Mouse (Mus musculus) limb, embryonic 15.5 days (tissue): ENCODE results near the gene Esyt2. TPM values are rescaled to one million over a fixed set of nuclear protein-coding genes. Genes with fewer than 3 reads are reported as not detected.

Experiments used
- ATAC-seq: fragments of 200-750 bp; cut with Nextera tagmentation; 2 replicates; pipeline ENCODE4 v1.8.0; 2017; ENCODE audit warnings: low read depth, moderate TSS enrichment; ENCODE audit not compliant: insufficient number of reproducible peaks, low FRiP score, low TSS enrichment
- H3K27ac ChIP-seq: fragments of 300-500 bp; sonication (generic); 2 replicates; pipeline ENCODE4 v1.5.1; 2015; ENCODE audit warnings: moderate library complexity, mild to moderate bottlenecking, inconsistent platforms
- H3K27me3 ChIP-seq: fragments of 300-500 bp; sonication (generic); 2 replicates; pipeline ENCODE4 v1.6.1; 2015; ENCODE audit warnings: inconsistent platforms
- H3K36me3 ChIP-seq: fragments of 300-500 bp; sonication (generic); 2 replicates; pipeline ENCODE4 v1.6.1; 2015; ENCODE audit warnings: inconsistent platforms
- H3K4me1 ChIP-seq: fragments of 300-500 bp; sonication (generic); 2 replicates; pipeline ENCODE4 v1.6.1; 2015; ENCODE audit warnings: inconsistent platforms
- H3K4me2 ChIP-seq: fragments of 300-500 bp; sonication (generic); 2 replicates; pipeline ENCODE4 v1.6.1; 2015; ENCODE audit warnings: mild to moderate bottlenecking, inconsistent platforms
- H3K4me3 ChIP-seq: fragments of 300-500 bp; sonication (generic); 2 replicates; pipeline ENCODE4 v1.5.1; 2015; ENCODE audit warnings: mild to moderate bottlenecking, inconsistent platforms
- H3K9ac ChIP-seq: fragments of 300-500 bp; sonication (generic); 2 replicates; pipeline ENCODE4 v1.6.1; 2015; ENCODE audit warnings: inconsistent platforms
- H3K9me3 ChIP-seq: fragments of 300-500 bp; sonication (generic); 2 replicates; pipeline ENCODE4 v1.6.1; 2016; ENCODE audit warnings: inconsistent platforms
- WGBS: fragments of 180-500 bp; shearing (Covaris S2); methylation state at CpG from one replicate; pipeline ENCODE4 v1.1.7; 2015; 5-methylcytosine and 5-hydroxymethylcytosine counted together
- microRNA-seq: library from miRNA; unstranded; fragments of <30 nt; microRNA quantifications from one replicate; pipeline ENCODE4, GENCODE M21; 2016
- polyA plus RNA-seq: library from polyadenylated mRNA; unstranded; fragments of >200 nt; fragmentation: Nextera tagmentation; extraction: Ambion mirVana; gene quantifications from 2 replicates; pipeline ENCODE4 v1.2.1, GENCODE M21; 2015

The Esyt2 gene
- polyA plus RNA-seq, 1 experiment from 2014 or later: 20.7 TPM

- Histone ChIP-seq H3K9me3 (0 out of 2 replicates have a peak, but pooled peaks cover 5% of the 10 kb centered on the region), H3K4me3 (no peak overlapping the region), H3K4me2 (no peak overlapping the region), H3K4me1 (peaks cover 16% of the 10 kb centered on the region; the same call in 1 of the 2 replicates), H3K9ac (no peak overlapping the region), H3K36me3 (peaks cover 35% of the 10 kb centered on the region), H3K27me3 (no peaks in the 10 kb centered on the region), H3K27ac (no peak overlapping the region)
- 95% methylated on average over 5 of the region's 5 CpGs for WGBS
- no peak for ATAC-seq
Measured at GRCm38 (mm10) chr12:116407883-116408282, 126.9 kb downstream of the Esyt2 start.

GRCm38 (mm10) chr12:116414941-116415340, 133.9 kb downstream of the Esyt2 start:
- H3K27me3 ChIP-seq: no peaks in the 10 kb centered on the region
- H3K9me3 ChIP-seq: no peaks in the 10 kb centered on the region
- H3K9ac ChIP-seq: no peak overlapping the region
- no peak overlapping the region for H3K4me2 ChIP-seq
- no peaks in the 10 kb centered on the region for H3K4me1 ChIP-seq
- peaks cover 39% of the 10 kb centered on the region for H3K36me3 ChIP-seq
- no peak overlapping the region for H3K4me3 ChIP-seq
- WGBS: 88% methylated on average over 4 of the region's 4 CpGs
- no peak overlapping the region for H3K27ac ChIP-seq
- ATAC-seq: no peak

GRCm38 (mm10) chr12:116416514-116416913, 135.5 kb downstream of the Esyt2 start:
- 94% methylated on average over 1 of the region's 1 CpGs for WGBS
- Histone ChIP-seq H3K27ac (no peak overlapping the region), H3K9me3 (no peaks in the 10 kb centered on the region), H3K36me3 (peaks cover 35% of the 10 kb centered on the region), H3K27me3 (no peaks in the 10 kb centered on the region), H3K9ac (no peak overlapping the region), H3K4me3 (no peak overlapping the region), H3K4me2 (no peak overlapping the region), H3K4me1 (no peaks in the 10 kb centered on the region)
- no peak for ATAC-seq

GRCm38 (mm10) chr12:116421656-116422055, 140.7 kb downstream of the Esyt2 start:
- no peak overlapping the region for H3K4me2 ChIP-seq
- H3K4me3 ChIP-seq: no peak overlapping the region
- no peaks in the 10 kb centered on the region for H3K9me3 ChIP-seq
- 88% methylated on average over 2 of the region's 2 CpGs for WGBS
- no peaks in the 10 kb centered on the region for H3K4me1 ChIP-seq
- H3K36me3 ChIP-seq: peaks cover 43% of the 10 kb centered on the region
- no peaks in the 10 kb centered on the region for H3K27me3 ChIP-seq
- no peak overlapping the region for H3K27ac ChIP-seq
- no peak overlapping the region for H3K9ac ChIP-seq
- ATAC-seq: no peak

GRCm38 (mm10) chr12:116425392-116425791, 144.4 kb downstream of the Esyt2 start:
- 91% methylated on average over 2 of the region's 2 CpGs for WGBS
- H3K9me3 ChIP-seq: no peaks in the 10 kb centered on the region
- no peak overlapping the region for H3K27ac ChIP-seq
- peaks cover 54% of the 10 kb centered on the region for H3K36me3 ChIP-seq
- H3K4me1 ChIP-seq: no peaks in the 10 kb centered on the region
- H3K4me2 ChIP-seq: no peak overlapping the region
- no peak overlapping the region for H3K4me3 ChIP-seq
- no peaks in the 10 kb centered on the region for H3K27me3 ChIP-seq
- ATAC-seq: no peak
- H3K9ac ChIP-seq: no peak overlapping the region

DNA sequence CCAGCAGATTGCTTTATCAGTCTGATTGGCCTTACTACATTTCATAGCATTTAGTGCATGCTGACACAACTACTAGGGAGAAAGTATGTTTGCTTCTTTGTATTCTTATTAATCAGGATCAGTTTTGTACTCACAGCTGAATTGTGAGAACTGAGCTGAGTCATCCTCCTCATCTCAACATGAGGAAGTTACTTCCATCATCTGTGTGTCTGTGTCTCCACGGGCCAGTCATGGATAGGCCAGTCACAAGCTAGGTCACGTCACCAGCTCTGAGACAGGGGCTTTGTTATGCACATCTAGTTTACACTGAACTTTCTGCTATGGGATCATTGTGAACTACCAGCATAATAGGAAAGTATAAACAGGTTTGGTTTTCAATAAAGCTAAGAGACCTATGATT, 152.7 kb downstream of the Esyt2 start:
- no peak overlapping the region for H3K9ac ChIP-seq
- H3K27me3 ChIP-seq: no peaks in the 10 kb centered on the region
- 88% methylated on average over 2 of the region's 2 CpGs for WGBS
- H3K27ac ChIP-seq: no peak overlapping the region
- no peak overlapping the region for H3K4me2 ChIP-seq
- H3K4me3 ChIP-seq: no peak overlapping the region
- H3K4me1 ChIP-seq: no peaks in the 10 kb centered on the region
- H3K9me3 ChIP-seq: no peaks in the 10 kb centered on the region
- no peak for ATAC-seq
- H3K36me3 ChIP-seq: peaks cover 33% of the 10 kb centered on the region

GRCm38 (mm10) chr12:116435232-116435631, 154.2 kb downstream of the Esyt2 start:
- Histone ChIP-seq H3K4me1 (no peaks in the 10 kb centered on the region), H3K27ac (no peak overlapping the region), H3K9me3 (no peaks in the 10 kb centered on the region), H3K4me3 (no peak overlapping the region), H3K9ac (no peak overlapping the region), H3K4me2 (no peak overlapping the region), H3K27me3 (no peaks in the 10 kb centered on the region), H3K36me3 (peaks cover 30% of the 10 kb centered on the region)
- ATAC-seq: no peak
- WGBS: 84% methylated on average over 2 of the region's 2 CpGs

GRCm38 (mm10) chr12:116436125-116436524, 155.1 kb downstream of the Esyt2 start:
- no peaks in the 10 kb centered on the region for H3K4me1 ChIP-seq
- H3K9ac ChIP-seq: no peak overlapping the region
- H3K27ac ChIP-seq: no peak overlapping the region; the same call in 1 of the 2 replicates
- H3K4me3 ChIP-seq: no peak overlapping the region
- H3K9me3 ChIP-seq: no peaks in the 10 kb centered on the region
- no peaks in the 10 kb centered on the region for H3K27me3 ChIP-seq
- 83% methylated on average over 3 of the region's 3 CpGs for WGBS
- no peak overlapping the region for H3K4me2 ChIP-seq
- no peak for ATAC-seq
- H3K36me3 ChIP-seq: peaks cover 38% of the 10 kb centered on the region

- no peak overlapping the region for H3K9ac ChIP-seq
- H3K4me1 ChIP-seq: no peaks in the 10 kb centered on the region
- 70% methylated on average over 5 of the region's 5 CpGs for WGBS
- no peaks in the 10 kb centered on the region for H3K9me3 ChIP-seq
- H3K27me3 ChIP-seq: no peaks in the 10 kb centered on the region
- no peak overlapping the region for H3K4me2 ChIP-seq
- no peak for ATAC-seq
- H3K27ac ChIP-seq: no peak overlapping the region
- H3K4me3 ChIP-seq: no peak overlapping the region
- peaks cover 46% of the 10 kb centered on the region for H3K36me3 ChIP-seq
Measured at GRCm38 (mm10) chr12:116438591-116438990, 157.6 kb downstream of the Esyt2 start.

Small RNAs within 50 kb of the gene (microRNA-seq; reads per million reads assigned to microRNA genes)
- gene Gm23190: not detected

Other genes starting within 250 kb of the Esyt2 start
- 40.9 and 41.5 TPM in 2 replicates for gene Zfp386, start 233.5 kb upstream of the Esyt2 start, polyA plus RNA-seq
- 2.7 and 3.2 TPM in 2 replicates for gene Vipr2, start 203.5 kb upstream of the Esyt2 start, polyA plus RNA-seq
- gene Wdr60, start 18.2 kb upstream of the Esyt2 start, polyA plus RNA-seq: 23.1 and 28.3 TPM in 2 replicates
- gene Gm11027, start 5.8 kb upstream of the Esyt2 start, polyA plus RNA-seq: not detected in 2 replicates
- gene Ncapg2, start 124.2 kb downstream of the Esyt2 start, polyA plus RNA-seq: 28.4 and 33.8 TPM in 2 replicates
- gene Ptprn2, start 204.5 kb downstream of the Esyt2 start, polyA plus RNA-seq: 0.12 and 0.15 TPM in 2 replicates